Mouse (Mus musculus) E14TG2a.4 (cell line): ENCODE results near the gene Syt9.

ENCODE experiments used
- H3K27me3 ChIP-seq: 2 replicates; pipeline ENCODE4 v1.6.1; 2014; ENCODE audit warnings: low read length, control low read depth; ENCODE audit not compliant: insufficient read depth
- H3K36me3 ChIP-seq: 2 replicates; pipeline ENCODE4 v1.6.1; 2014; ENCODE audit warnings: low read length, control low read depth; ENCODE audit not compliant: insufficient read depth
- H3K4me1 ChIP-seq: replicated peaks from 2 replicates; pipeline ENCODE4 v1.6.1; 2014; ENCODE audit warnings: low read depth, low read length, control low read depth
- H3K4me3 ChIP-seq: replicated peaks from 2 replicates; pipeline ENCODE4 v1.5.1; 2014; ENCODE audit warnings: mild to moderate bottlenecking, low read length
- H3K9me3 ChIP-seq: 2 replicates; pipeline ENCODE4 v1.6.1; 2014; ENCODE audit warnings: low read length, control low read depth
- CTCF ChIP-seq: conservative IDR thresholded peaks from 2 replicates; pipeline ENCODE4 v1.5.1; 2014; ENCODE audit warnings: low read length
- NANOG ChIP-seq: IDR thresholded peaks from 2 replicates; pipeline ENCODE4 v1.6.1; 2014; ENCODE audit warnings: borderline replicate concordance, low read length, mixed read lengths
- POU5F1 ChIP-seq: IDR thresholded peaks from 2 replicates; pipeline ENCODE4 v1.6.1; 2014; ENCODE audit warnings: low read length, borderline replicate concordance

Gene Syt9

DNA sequence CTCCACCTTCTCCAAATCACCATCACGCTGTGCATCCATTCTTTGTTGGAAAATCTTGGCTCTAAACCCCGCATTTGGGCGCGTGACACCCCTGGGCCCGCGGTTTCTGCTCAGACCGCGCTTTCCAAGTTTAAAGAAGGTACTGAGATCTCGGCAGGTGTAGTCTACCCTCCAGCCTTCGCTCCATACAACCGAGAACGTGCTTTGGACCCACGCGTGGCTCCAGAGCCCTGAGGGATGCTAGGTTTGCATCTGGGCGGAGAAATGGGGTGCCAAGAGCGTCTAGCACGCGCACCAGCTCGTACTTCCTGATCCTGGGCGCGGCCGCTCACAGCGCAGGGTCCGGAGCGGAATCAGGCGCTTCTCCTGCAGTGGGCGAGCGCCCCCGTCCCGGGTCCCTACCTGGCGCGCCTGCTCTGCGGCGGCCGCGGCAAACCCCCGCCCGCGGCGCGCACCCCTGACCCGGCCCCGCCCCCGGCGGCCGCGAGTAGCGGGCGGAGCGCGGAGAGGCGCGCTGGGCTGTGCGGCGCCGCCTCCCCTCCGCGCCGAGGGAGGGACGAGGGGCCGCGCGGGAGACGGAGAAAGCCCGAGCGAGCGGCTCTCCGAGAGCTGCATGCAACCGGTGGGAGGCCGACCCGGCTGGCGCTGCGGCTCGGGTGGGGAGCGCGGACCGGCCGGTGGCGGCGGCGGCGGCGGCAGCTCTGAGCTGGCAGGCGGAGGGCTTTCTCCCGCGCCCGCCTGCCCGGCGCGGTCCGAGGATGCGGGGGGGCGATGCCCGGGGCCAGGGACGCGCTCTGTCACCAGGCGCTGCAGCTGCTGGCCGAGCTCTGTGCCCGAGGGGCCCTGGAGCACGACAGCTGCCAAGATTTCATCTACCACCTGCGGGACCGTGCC, at the start of gene Syt9:
Gene Syt9 (plus strand): TSS at position 497 of the 894 bp plus-strand sequence.
- H3K36me3 ChIP-seq: peaks cover 6% of the 10 kb centered on the region; the same call in 1 of the 2 replicates
- no peaks in the 10 kb centered on the region for H3K9me3 ChIP-seq
- no peak for TF ChIP-seq POU5F1
- no peak for TF ChIP-seq CTCF
- TF ChIP-seq NANOG: no peak

DNA sequence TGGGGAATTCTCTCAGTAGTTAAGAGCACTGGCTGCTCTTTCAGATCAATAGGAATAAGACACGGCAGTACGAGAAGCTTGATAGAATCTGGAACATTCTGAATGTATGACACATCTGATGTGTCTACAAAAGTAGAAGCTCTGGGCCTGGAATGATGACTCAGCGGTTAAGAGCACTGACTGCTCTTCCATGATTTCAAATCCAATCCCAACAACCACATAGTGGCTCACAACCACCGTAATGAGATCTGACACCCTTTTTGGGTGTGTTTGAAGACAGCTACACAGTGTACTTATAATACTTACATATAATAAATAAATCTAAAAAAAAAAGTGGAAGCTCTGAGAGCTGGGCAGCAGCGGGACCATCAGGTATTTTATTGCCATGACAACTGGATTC, 31.5 kb upstream of the Syt9 start:
- Histone ChIP-seq H3K27me3 (no peaks in the 10 kb centered on the region), H3K4me1 (peaks cover 32% of the 10 kb centered on the region), H3K36me3 (peaks cover 10% of the 10 kb centered on the region), H3K4me3 (no peak overlapping the region), H3K9me3 (peaks cover 57% of the 10 kb centered on the region)
- no peak for TF ChIP-seq POU5F1
- TF ChIP-seq NANOG: no peak
- no peak for TF ChIP-seq CTCF

More for the DNA sequence above, at the start of gene Syt9:
- Histone ChIP-seq H3K4me1 (peaks cover 24% of the 10 kb centered on the region), H3K4me3 (peak within 1 kb of the TSS; percentile 95), H3K27me3 (peaks cover 38% of the 10 kb centered on the region)

GRCm38 (mm10) chr7:107339560-107340057, 30.9 kb upstream of the Syt9 start:
- Histone ChIP-seq H3K36me3 (peaks cover 10% of the 10 kb centered on the region), H3K9me3 (peaks cover 51% of the 10 kb centered on the region), H3K4me1 (peaks cover 32% of the 10 kb centered on the region), H3K27me3 (no peaks in the 10 kb centered on the region), H3K4me3 (no peak overlapping the region)
- no peak for TF ChIP-seq CTCF
- TF ChIP-seq NANOG: peak; percentile 95
- peak; percentile 40; the same call in 1 of the 2 replicates for TF ChIP-seq POU5F1

DNA sequence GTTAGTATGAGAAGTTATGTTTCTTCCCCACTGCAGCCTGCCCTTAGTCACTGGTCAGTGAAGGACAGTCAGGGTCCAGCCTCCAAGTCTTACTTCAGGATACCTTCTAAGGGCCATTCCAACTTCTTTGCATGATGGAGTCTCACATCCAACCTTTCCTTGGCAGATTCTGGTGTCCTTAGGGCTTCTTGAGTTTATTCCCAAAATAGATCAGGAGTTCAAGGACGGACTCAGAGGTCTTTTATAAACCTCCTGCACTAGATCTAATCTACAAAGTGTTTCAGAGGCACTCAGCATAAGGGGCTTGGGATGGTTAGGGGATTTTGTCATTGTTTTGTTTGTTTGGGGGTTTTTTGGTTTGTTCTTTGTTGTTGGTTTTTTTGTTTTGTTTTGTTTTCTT, 30.3 kb upstream of the Syt9 start:
- TF ChIP-seq NANOG (no peak), CTCF (no peak), POU5F1 (no peak)

GRCm38 (mm10) chr7:107341519-107342190, 28.9 kb upstream of the Syt9 start:
- TF ChIP-seq NANOG (peak; percentile 69; the same call in 1 of the 2 replicates), POU5F1 (no peak)
- peaks cover 8% of the 10 kb centered on the region for H3K36me3 ChIP-seq
- H3K9me3 ChIP-seq: peaks cover 37% of the 10 kb centered on the region

More for the DNA sequence above, 30.3 kb upstream of the Syt9 start:
- Histone ChIP-seq H3K36me3 (peaks cover 10% of the 10 kb centered on the region), H3K9me3 (peaks cover 46% of the 10 kb centered on the region), H3K4me3 (no peak overlapping the region), H3K27me3 (no peaks in the 10 kb centered on the region), H3K4me1 (peaks cover 32% of the 10 kb centered on the region)

DNA sequence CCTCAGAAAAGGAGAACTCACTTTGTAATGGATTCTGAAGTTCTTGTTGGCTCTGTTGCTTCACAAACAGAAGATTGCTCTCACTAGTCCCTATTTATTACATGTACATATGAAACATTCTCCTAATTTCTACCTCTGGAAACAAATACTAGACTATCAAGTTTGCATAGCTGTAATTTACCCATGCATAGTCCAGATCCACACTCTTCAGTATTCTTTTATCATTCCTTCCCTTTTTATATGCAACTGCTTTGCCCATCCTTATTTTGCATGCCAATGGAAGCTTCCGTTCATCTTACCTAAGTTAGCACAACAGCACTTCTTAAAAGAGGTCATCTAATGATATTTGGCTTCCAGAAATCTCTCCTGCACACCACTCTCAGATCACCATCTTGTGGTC, 21.3 kb upstream of the Syt9 start:
- H3K27me3 ChIP-seq: no peaks in the 10 kb centered on the region
- peaks cover 35% of the 10 kb centered on the region for H3K4me1 ChIP-seq
- no peaks in the 10 kb centered on the region for H3K36me3 ChIP-seq
- peaks cover 3% of the 10 kb centered on the region for H3K9me3 ChIP-seq
- TF ChIP-seq CTCF (no peak), NANOG (peak; percentile 81; the same call in 1 of the 2 replicates), POU5F1 (0 out of 2 replicates have a peak, but pooled peaks have one; percentile 61)
- no peak overlapping the region for H3K4me3 ChIP-seq

More at GRCm38 (mm10) chr7:107341519-107342190, 28.9 kb upstream of the Syt9 start:
- no peak overlapping the region for H3K4me3 ChIP-seq
- no peaks in the 10 kb centered on the region for H3K27me3 ChIP-seq
- H3K4me1 ChIP-seq: peaks cover 32% of the 10 kb centered on the region

DNA sequence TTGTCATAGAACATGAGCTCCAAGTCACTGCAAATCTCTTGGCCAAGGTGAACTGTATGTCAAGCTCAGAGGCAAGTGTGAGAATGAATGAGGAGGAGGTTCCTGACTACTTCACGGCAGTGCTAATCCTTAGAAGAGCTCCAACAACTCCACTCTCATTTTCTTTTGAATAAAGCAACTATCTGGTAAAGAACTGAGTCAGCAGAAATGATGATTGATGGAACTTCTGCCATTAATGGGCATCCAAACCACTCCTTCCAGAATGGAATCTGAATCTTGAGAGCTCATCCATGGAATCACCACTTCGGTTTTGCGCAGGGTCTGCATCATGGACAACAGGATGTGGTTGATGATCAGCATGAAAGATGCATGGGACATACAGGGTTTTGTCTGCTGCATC, 8.4 kb upstream of the Syt9 start:
- Histone ChIP-seq H3K4me3 (no peak overlapping the region), H3K27me3 (no peaks in the 10 kb centered on the region), H3K4me1 (peaks cover 15% of the 10 kb centered on the region), H3K9me3 (no peaks in the 10 kb centered on the region), H3K36me3 (no peaks in the 10 kb centered on the region)
- TF ChIP-seq NANOG (no peak), POU5F1 (no peak), CTCF (no peak)

GRCm38 (mm10) chr7:107362634-107363033, 7.9 kb upstream of the Syt9 start:
- Histone ChIP-seq H3K27me3 (no peaks in the 10 kb centered on the region; the same call in 1 of the 2 replicates), H3K4me1 (peaks cover 11% of the 10 kb centered on the region), H3K36me3 (no peaks in the 10 kb centered on the region), H3K9me3 (no peaks in the 10 kb centered on the region), H3K4me3 (no peak overlapping the region)
- TF ChIP-seq CTCF (no peak), NANOG (no peak), POU5F1 (no peak)
